ENCODE assay signal across 32 mouse cellular contexts in the genomic region with DNA sequence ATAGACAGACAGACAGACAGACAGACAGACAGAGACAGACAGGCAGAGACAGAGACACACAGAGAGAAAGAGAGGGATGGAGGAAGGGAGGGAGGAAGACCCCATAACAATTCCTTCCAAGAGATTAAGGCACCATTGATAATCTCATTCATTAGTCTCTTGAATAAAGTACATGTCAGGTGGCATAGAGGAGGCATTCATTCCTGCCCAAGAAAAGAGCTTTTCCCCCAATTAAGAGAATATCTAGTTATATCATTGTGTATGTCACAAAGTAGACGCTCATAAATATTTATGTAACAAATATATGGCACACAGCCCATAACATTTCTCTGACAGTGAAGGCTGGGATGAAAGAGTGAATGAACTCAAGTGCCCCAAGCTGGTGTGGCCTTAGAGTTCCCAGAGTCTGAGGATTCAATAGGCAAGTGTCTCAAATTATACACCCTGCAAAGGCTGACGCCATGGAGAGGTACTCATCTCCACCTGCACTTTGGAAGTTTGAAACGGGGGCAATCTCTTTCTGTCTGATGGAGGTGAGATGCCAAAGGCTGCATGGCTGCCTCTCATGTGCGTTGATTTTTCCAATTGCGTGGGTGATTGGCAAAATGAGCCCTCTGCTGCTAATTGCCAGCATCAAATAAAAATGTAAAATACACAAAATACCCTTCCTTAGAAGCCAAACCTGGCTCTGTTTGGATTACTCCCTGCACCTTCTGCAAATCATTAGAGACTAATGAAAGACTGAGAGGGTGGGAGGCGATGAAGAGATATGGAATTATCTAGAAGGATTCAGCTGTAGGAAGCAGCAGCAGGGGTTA.
A peak's percentile ranks its signal among the peaks of the same experiment; 100 is the strongest.
DNase-seq lines count a peak whose midpoint lies in the region; ATAC-seq and TF ChIP-seq lines count a peak whose summit lies in the region.
"Had no signal": no experiment of that assay in that cellular context is flagged by ENCODE, and none has a peak within 500 bp of the region (broad histone marks: within the 10 kb centered on the region; RNA-seq: fewer than 3 reads in every experiment).

No protein-coding gene starts in this region.

- no peak for DNase-seq in forebrain, embryonic 11.5 days (ENCODE audit: low spot score)
- DNase-seq in forebrain, embryonic 10.5 days (ENCODE audit: extremely low spot score, low spot score) = no peak
- peak; percentile 44 for DNase-seq in midbrain, embryonic 14.5 days
- DNase-seq in forebrain, postnatal 0 days = peak; percentile 35
- no peak for DNase-seq in left cerebral cortex, postnatal 25 days (ENCODE audit: low spot score in 2 of 2)
- no peak for DNase-seq in heart, adult 8-10 months (ENCODE audit: low spot score)
- DNase-seq: adrenal gland, adult 2 months; adrenal gland, postnatal 36 days; cerebellum, adult 8-10 months; cerebellum, postnatal 25 days; gastrocnemius, postnatal 25 days; heart, adult 11 months; heart, postnatal 36 days; kidney, adult 9 months; kidney, postnatal 10 days; liver, embryonic 13.5 days; lung, adult 2 months; right cerebral cortex, adult 18-20 months; spleen, adult 18-20 months; thymus, postnatal 36 days had no signal

- H3K4me2 ChIP-seq in forebrain, embryonic 11.5 days (ENCODE audit: low read depth, low read length, severe bottlenecking) = no peak overlapping the region
- H3K4me2 ChIP-seq in midbrain, embryonic 14.5 days (ENCODE audit: low read length) = no peak overlapping the region
- H3K4me2 ChIP-seq in midbrain, embryonic 16.5 days (ENCODE audit: low read length) = no peak overlapping the region
- no peak overlapping the region for H3K4me2 ChIP-seq in forebrain, postnatal 0 days (ENCODE audit: low read depth)
- no peak overlapping the region for H3K4me2 ChIP-seq in hindbrain, embryonic 13.5 days
- H3K4me2 ChIP-seq: embryonic facial prominence, embryonic 15.5 days; heart, embryonic 11.5 days; hindbrain, embryonic 14.5 days; limb, embryonic 15.5 days; liver, embryonic 13.5 days; midbrain, embryonic 13.5 days had no signal

- 0 out of 2 replicates have a peak, but pooled peaks have one; percentile 30 for ATAC-seq in forebrain, embryonic 11.5 days (replicated peaks; ENCODE audit: low FRiP score)
- no peak for ATAC-seq in midbrain, embryonic 14.5 days (ENCODE audit: low FRiP score, low TSS enrichment)
- ATAC-seq in midbrain, embryonic 16.5 days = no peak
- peak; percentile 38; the same call in 1 of the 2 replicates for ATAC-seq in forebrain, postnatal 0 days
- no peak for ATAC-seq in hindbrain, embryonic 13.5 days (ENCODE audit: low FRiP score)
- ATAC-seq: activated CD4-positive, CD25-positive, alpha-beta regulatory T cell, adult 4 months; intestine, postnatal 0 days; midbrain, embryonic 13.5 days had no signal

- H3K4me3 ChIP-seq in forebrain, embryonic 11.5 days (ENCODE audit: low read depth, low read length) = no peak overlapping the region
- H3K4me3 ChIP-seq in forebrain, embryonic 10.5 days = no peak overlapping the region
- H3K4me3 ChIP-seq in midbrain, embryonic 14.5 days (replicated peaks; ENCODE audit: low read depth, low read length) = no peak overlapping the region
- H3K4me3 ChIP-seq in midbrain, embryonic 16.5 days (ENCODE audit: low read depth, low read length) = no peak overlapping the region
- H3K4me3 ChIP-seq in forebrain, postnatal 0 days (ENCODE audit: low read depth, low read length) = no peak overlapping the region
- H3K4me3 ChIP-seq in hindbrain, embryonic 13.5 days = no peak overlapping the region
- H3K4me3 ChIP-seq: embryonic facial prominence, embryonic 10.5 days; embryonic facial prominence, embryonic 15.5 days; limb, embryonic 10.5 days; limb, embryonic 15.5 days; liver, embryonic 13.5 days; midbrain, embryonic 13.5 days had no signal

- H3K4me1 ChIP-seq in forebrain, embryonic 11.5 days (replicated peaks; ENCODE audit: control insufficient read depth, insufficient read depth, low read length) = no peaks in the 10 kb centered on the region; the same call in 1 of the 2 replicates
- peaks cover 12% of the 10 kb centered on the region; the same call in 1 of the 2 replicates for H3K4me1 ChIP-seq in forebrain, embryonic 10.5 days
- H3K4me1 ChIP-seq in midbrain, embryonic 14.5 days (ENCODE audit: control insufficient read depth, insufficient read depth, low read length) = peaks cover 15% of the 10 kb centered on the region; the same call in 1 of the 2 replicates
- H3K4me1 ChIP-seq in midbrain, embryonic 16.5 days (ENCODE audit: control insufficient read depth, insufficient read depth, low read length) = peaks cover 3% of the 10 kb centered on the region; the same call in 1 of the 2 replicates
- peaks cover 6% of the 10 kb centered on the region for H3K4me1 ChIP-seq in forebrain, postnatal 0 days (ENCODE audit: insufficient read depth)
- peaks cover 20% of the 10 kb centered on the region for H3K4me1 ChIP-seq in hindbrain, embryonic 13.5 days (replicated peaks)
- H3K4me1 ChIP-seq: limb, embryonic 15.5 days; liver, embryonic 13.5 days had no signal

- no peak overlapping the region for H3K27ac ChIP-seq in forebrain, embryonic 11.5 days (ENCODE audit: low read depth, low read length)
- no peak overlapping the region for H3K27ac ChIP-seq in forebrain, embryonic 10.5 days
- no peak overlapping the region for H3K27ac ChIP-seq in midbrain, embryonic 14.5 days (replicated peaks; ENCODE audit: low read depth, low read length)
- H3K27ac ChIP-seq in midbrain, embryonic 16.5 days (ENCODE audit: low read length) = no peak overlapping the region
- H3K27ac ChIP-seq in forebrain, postnatal 0 days (ENCODE audit: low read depth, low read length) = no peak overlapping the region
- no peak overlapping the region for H3K27ac ChIP-seq in hindbrain, embryonic 13.5 days
- H3K27ac ChIP-seq: embryonic facial prominence, embryonic 10.5 days; embryonic facial prominence, embryonic 15.5 days; hindbrain, embryonic 14.5 days; limb, embryonic 10.5 days; limb, embryonic 15.5 days; liver, embryonic 13.5 days; midbrain, embryonic 13.5 days had no signal

- no peaks in the 10 kb centered on the region for H3K27me3 ChIP-seq in forebrain, embryonic 11.5 days (ENCODE audit: control insufficient read depth, insufficient read depth, low read length)
- no peaks in the 10 kb centered on the region for H3K27me3 ChIP-seq in forebrain, embryonic 10.5 days (ENCODE audit: poor library complexity, severe bottlenecking)
- no peaks in the 10 kb centered on the region for H3K27me3 ChIP-seq in midbrain, embryonic 14.5 days (ENCODE audit: control insufficient read depth, insufficient read depth, low read length)
- H3K27me3 ChIP-seq in midbrain, embryonic 16.5 days (ENCODE audit: control insufficient read depth, insufficient read depth, low read depth, low read length) = no peaks in the 10 kb centered on the region
- no peaks in the 10 kb centered on the region for H3K27me3 ChIP-seq in forebrain, postnatal 0 days (ENCODE audit: insufficient read depth, low read length)
- no peaks in the 10 kb centered on the region for H3K27me3 ChIP-seq in hindbrain, embryonic 13.5 days
- H3K27me3 ChIP-seq: CH12.LX; embryonic facial prominence, embryonic 15.5 days; limb, embryonic 15.5 days; liver, embryonic 13.5 days; midbrain, embryonic 13.5 days had no signal

- WGBS in forebrain, embryonic 11.5 days = 68% methylated on average over 6 of the region's 6 CpGs
- 81% methylated on average over 6 of the region's 6 CpGs for WGBS in forebrain, embryonic 10.5 days
- WGBS in midbrain, embryonic 14.5 days = 47% methylated on average over 6 of the region's 6 CpGs
- WGBS in midbrain, embryonic 16.5 days = 51% methylated on average over 6 of the region's 6 CpGs
- WGBS in forebrain, postnatal 0 days = 15% methylated on average over 6 of the region's 6 CpGs
- WGBS in hindbrain, embryonic 13.5 days = 62% methylated on average over 6 of the region's 6 CpGs

- H3K36me3 ChIP-seq in forebrain, embryonic 11.5 days (ENCODE audit: control insufficient read depth, insufficient read depth, low read length) = no peaks in the 10 kb centered on the region
- H3K36me3 ChIP-seq in forebrain, embryonic 10.5 days (replicated peaks) = no peaks in the 10 kb centered on the region
- H3K36me3 ChIP-seq in midbrain, embryonic 14.5 days (ENCODE audit: control insufficient read depth, insufficient read depth, low read length) = no peaks in the 10 kb centered on the region
- H3K36me3 ChIP-seq in midbrain, embryonic 16.5 days (ENCODE audit: control insufficient read depth, insufficient read depth, low read length) = no peaks in the 10 kb centered on the region
- H3K36me3 ChIP-seq in forebrain, postnatal 0 days (ENCODE audit: insufficient read depth) = no peaks in the 10 kb centered on the region
- no peaks in the 10 kb centered on the region for H3K36me3 ChIP-seq in hindbrain, embryonic 13.5 days
- H3K36me3 ChIP-seq: embryonic facial prominence, embryonic 10.5 days; embryonic facial prominence, embryonic 15.5 days; limb, embryonic 10.5 days; limb, embryonic 15.5 days; liver, embryonic 13.5 days; midbrain, embryonic 13.5 days had no signal

- H3K9ac ChIP-seq in forebrain, embryonic 11.5 days (ENCODE audit: low read length) = no peak overlapping the region
- no peak overlapping the region for H3K9ac ChIP-seq in midbrain, embryonic 14.5 days (replicated peaks; ENCODE audit: low read length)
- no peak overlapping the region for H3K9ac ChIP-seq in midbrain, embryonic 16.5 days (ENCODE audit: low read depth, low read length)
- H3K9ac ChIP-seq in forebrain, postnatal 0 days = no peak overlapping the region
- H3K9ac ChIP-seq in hindbrain, embryonic 13.5 days = no peak overlapping the region
- H3K9ac ChIP-seq: embryonic facial prominence, embryonic 15.5 days; hindbrain, embryonic 14.5 days; limb, embryonic 15.5 days; liver, embryonic 13.5 days; midbrain, embryonic 13.5 days had no signal

- intact Hi-C loops in left cerebral cortex, postnatal 25 days (cut with DNase I) = no loop called here

- H3K9me3 ChIP-seq in forebrain, embryonic 11.5 days (ENCODE audit: control insufficient read depth, low read length) = no peaks in the 10 kb centered on the region
- peaks cover 5% of the 10 kb centered on the region; the same call in 1 of the 2 replicates for H3K9me3 ChIP-seq in forebrain, embryonic 10.5 days
- H3K9me3 ChIP-seq in midbrain, embryonic 14.5 days (ENCODE audit: control insufficient read depth, low read length) = no peaks in the 10 kb centered on the region
- H3K9me3 ChIP-seq in midbrain, embryonic 16.5 days (replicated peaks; ENCODE audit: control insufficient read depth, low read length, poor library complexity, severe bottlenecking) = no peaks in the 10 kb centered on the region; the same call in 1 of the 2 replicates
- H3K9me3 ChIP-seq in forebrain, postnatal 0 days (ENCODE audit: low read length) = no peaks in the 10 kb centered on the region
- H3K9me3 ChIP-seq in hindbrain, embryonic 13.5 days = peaks cover 9% of the 10 kb centered on the region; the same call in 1 of the 2 replicates
- H3K9me3 ChIP-seq: embryonic facial prominence, embryonic 15.5 days; limb, embryonic 10.5 days; limb, embryonic 15.5 days had no signal

- no peak for TF ChIP-seq CTCF in forebrain, postnatal 0 days (IDR thresholded peaks at IDR 0.05; ENCODE audit: low read depth)

Comparison
In these comparisons a context has a peak if more than half of its experiments do, and no peak if none do; other contexts are left out.
1. DNase-seq: peak in midbrain, embryonic 14.5 days (single experiment) and forebrain, postnatal 0 days (single experiment); none in forebrain, embryonic 11.5 days (single experiment), forebrain, embryonic 10.5 days (single experiment), left cerebral cortex, postnatal 25 days (0 of 2) and heart, adult 8-10 months (single experiment).
2. ATAC-seq: peak in forebrain, embryonic 11.5 days (single experiment) and forebrain, postnatal 0 days (single experiment); none in midbrain, embryonic 14.5 days (single experiment), midbrain, embryonic 16.5 days (single experiment) and hindbrain, embryonic 13.5 days (single experiment).